Mouse (Mus musculus) C2C12 (cell line): ENCODE data around the gene Mlh1.

Source experiments
- CEBPB ChIP-seq: IDR thresholded peaks from one replicate; pipeline ENCODE4 v1.6.1; 2011; ENCODE audit warnings: low read depth, mild to moderate bottlenecking, control low read depth, moderate library complexity
- CTCF ChIP-seq: IDR thresholded peaks from one replicate; pipeline ENCODE4 v1.5.1; 2011; ENCODE audit not compliant: control insufficient read depth, insufficient read depth, insufficient read length
- FOSL1 ChIP-seq: IDR thresholded peaks from one replicate; pipeline ENCODE4 v1.8.0; 2011; ENCODE audit warnings: mild to moderate bottlenecking, low read length; ENCODE audit not compliant: poor library complexity, insufficient read depth, severe bottlenecking
- MAX ChIP-seq: IDR thresholded peaks from one replicate; pipeline ENCODE4 v1.6.1; 2011; ENCODE audit warnings: mild to moderate bottlenecking, control low read depth
- MYOD1 ChIP-seq: IDR thresholded peaks from one replicate; pipeline ENCODE4 v1.6.1; 2011; ENCODE audit warnings: low read depth; ENCODE audit not compliant: control insufficient read depth, insufficient read length
- MYOG ChIP-seq: IDR thresholded peaks from one replicate; pipeline ENCODE4 v1.6.1; 2011; ENCODE audit not compliant: control insufficient read depth, insufficient read length; ENCODE audit errors: extremely low read depth
- USF1 ChIP-seq: IDR thresholded peaks from one replicate; pipeline ENCODE4 v1.6.1; 2011; ENCODE audit warnings: low read depth, mild to moderate bottlenecking, control low read depth, moderate library complexity

DNA sequence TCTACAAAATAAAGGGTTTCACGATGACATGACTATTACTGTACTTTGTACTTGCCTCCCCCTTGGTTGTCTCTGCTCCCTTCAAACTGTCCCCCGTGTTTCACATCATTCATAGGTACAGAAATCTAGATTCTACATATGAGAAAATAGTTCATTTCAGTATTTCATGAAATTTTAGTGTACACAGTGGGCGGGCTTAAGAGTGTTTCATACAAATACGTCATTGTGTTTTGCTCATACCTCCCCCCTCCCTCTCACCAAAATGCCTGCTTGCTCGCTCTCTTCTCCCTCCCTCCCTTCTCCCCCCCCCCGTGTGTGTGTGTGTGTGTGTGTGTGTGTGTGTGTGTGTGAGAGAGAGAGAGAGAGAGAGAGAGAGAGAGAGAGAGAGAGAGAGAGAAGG lies 41.7 kb upstream of the Mlh1 start:
- TF ChIP-seq CTCF (no peak), MYOD1 (no peak), CEBPB (no peak), FOSL1 (no peak), MYOG (no peak), MAX (no peak), USF1 (no peak)
